12 mouse cellular contexts compared by ENCODE assay signal in genomic region chr16:78274825-78275455, GRCm38 (mm10). TPM values are rescaled to one million over a fixed set of nuclear protein-coding genes. Genes with fewer than 3 reads are reported as not detected.
DNase-seq lines count a peak whose midpoint lies in the region; ATAC-seq lines count a peak whose summit lies in the region.
"Had no signal": no experiment of that assay in that cellular context is flagged by ENCODE, and none has a peak within 500 bp of the region (broad histone marks: within the 10 kb centered on the region; RNA-seq: fewer than 3 reads in every experiment).

No protein-coding gene starts in this region.

- H3K27ac ChIP-seq in heart, embryonic 11.5 days (ENCODE audit: low read depth, low read length) = peak overlapping the region; percentile 77
- H3K27ac ChIP-seq in kidney, embryonic 14.5 days (ENCODE audit: low read depth, low read length) = no peak overlapping the region
- H3K27ac ChIP-seq: liver, embryonic 15.5 days had no signal

- no peaks in the 10 kb centered on the region for H3K27me3 ChIP-seq in heart, embryonic 11.5 days (ENCODE audit: control insufficient read depth, insufficient read depth, low read length)
- H3K27me3 ChIP-seq in kidney, embryonic 14.5 days (ENCODE audit: control insufficient read depth, insufficient read depth, low read length) = no peaks in the 10 kb centered on the region
- H3K27me3 ChIP-seq: liver, embryonic 15.5 days had no signal

- peak; percentile 39; the same call in 1 of the 2 replicates for ATAC-seq in heart, embryonic 11.5 days (replicated peaks; ENCODE audit: insufficient number of reproducible peaks, low FRiP score, low TSS enrichment)
- ATAC-seq in kidney, embryonic 14.5 days (ENCODE audit: low FRiP score, low TSS enrichment) = no peak
- ATAC-seq: hindbrain, embryonic 16.5 days had no signal

- no peaks in the 10 kb centered on the region for H3K36me3 ChIP-seq in heart, embryonic 11.5 days (ENCODE audit: control insufficient read depth, insufficient read depth, low read length)
- no peaks in the 10 kb centered on the region for H3K36me3 ChIP-seq in kidney, embryonic 14.5 days (ENCODE audit: control insufficient read depth, insufficient read depth, low read length)
- H3K36me3 ChIP-seq: liver, embryonic 15.5 days had no signal

- peaks cover 5% of the 10 kb centered on the region; the same call in 1 of the 2 replicates for H3K4me1 ChIP-seq in heart, embryonic 11.5 days (ENCODE audit: control insufficient read depth, insufficient read depth, low read length)
- no peaks in the 10 kb centered on the region for H3K4me1 ChIP-seq in kidney, embryonic 14.5 days (ENCODE audit: control insufficient read depth, insufficient read depth, low read length)
- H3K4me1 ChIP-seq: liver, embryonic 15.5 days had no signal

- peak overlapping the region; percentile 37; the same call in 1 of the 2 replicates for H3K4me2 ChIP-seq in heart, embryonic 11.5 days
- no peak overlapping the region for H3K4me2 ChIP-seq in kidney, embryonic 14.5 days (replicated peaks; ENCODE audit: low read depth, low read length)
- H3K4me2 ChIP-seq: liver, embryonic 15.5 days; midbrain, embryonic 11.5 days had no signal

- no peaks in the 10 kb centered on the region for H3K9me3 ChIP-seq in heart, embryonic 11.5 days (replicated peaks; ENCODE audit: control insufficient read depth, low read length)
- H3K9me3 ChIP-seq in kidney, embryonic 14.5 days (ENCODE audit: control insufficient read depth, low read length) = no peaks in the 10 kb centered on the region
- H3K9me3 ChIP-seq: liver, embryonic 15.5 days had no signal

- H3K9ac ChIP-seq in heart, embryonic 11.5 days (ENCODE audit: low read depth, low read length) = no peak overlapping the region
- H3K9ac ChIP-seq in kidney, embryonic 14.5 days (ENCODE audit: low read depth, low read length) = no peak overlapping the region
- H3K9ac ChIP-seq: liver, embryonic 15.5 days had no signal

- intact Hi-C loops in gastrocnemius, postnatal 36 days (cut with DNase I) = no loop called here

- DNase-seq in gastrocnemius, adult 18-20 months (ENCODE audit: low spot score) = peak; percentile 56
- no peak for DNase-seq in gastrocnemius, postnatal 36 days
- DNase-seq in right cerebral cortex, adult 2 months (ENCODE audit: low spot score in 2 of 2) = peak; percentile 32 to 38
- no peak for DNase-seq in right cerebral cortex, postnatal 4 days
- peak; percentile 27 for DNase-seq in telencephalon, adult 2 months (ENCODE audit: low read depth, low spot score)
- DNase-seq in testis, postnatal 14 days (ENCODE audit: low spot score) = no peak
- DNase-seq: adrenal gland, adult 2 months had no signal

- WGBS in heart, embryonic 11.5 days (ENCODE audit: insufficient replicate concordance) = 58% methylated on average over 9 of the region's 9 CpGs
- WGBS in kidney, embryonic 14.5 days = 84% methylated on average over 9 of the region's 9 CpGs

- H3K4me3 ChIP-seq in heart, embryonic 11.5 days (ENCODE audit: low read depth, low read length) = no peak overlapping the region
- H3K4me3 ChIP-seq in kidney, embryonic 14.5 days (ENCODE audit: low read length) = no peak overlapping the region
- H3K4me3 ChIP-seq: liver, embryonic 15.5 days had no signal

RNA-seq across cellular contexts. Expression of gene Cxadr, which starts 26.3 kb away (rescaled TPM):
- under 1 TPM; 0.57 to 0.71 TPM for total RNA-seq in gastrocnemius, adult 18-20 months (2021)
- under 1 TPM; 0.52 to 0.59 TPM for total RNA-seq in gastrocnemius, postnatal 36 days (2021)
- polyA plus RNA-seq in heart, embryonic 11.5 days (2014; fragmentation: Nextera tagmentation; extraction: Ambion mirVana) = 24.5 and 28.1 TPM in 2 replicates
- polyA plus RNA-seq in kidney, embryonic 14.5 days (2014; fragmentation: Nextera tagmentation; extraction: Ambion mirVana) = 22.1 and 25.7 TPM in 2 replicates

Comparison
In these comparisons a context has a peak if more than half of its experiments do, and no peak if none do; other contexts are left out.
1. DNase-seq: peak in gastrocnemius, adult 18-20 months (single experiment), right cerebral cortex, adult 2 months (2 of 2) and telencephalon, adult 2 months (single experiment); none in gastrocnemius, postnatal 36 days (0 of 2), right cerebral cortex, postnatal 4 days (single experiment) and testis, postnatal 14 days (single experiment).